Mouse (Mus musculus) bone marrow, adult 2 months (tissue): ENCODE data around the gene Tuft1.

Experiments
- CTCF ChIP-seq: fragments of 200-500 bp; IDR thresholded peaks from 2 replicates; pipeline ENCODE4 v1.5.1; 2011; ENCODE audit warnings: low read length, control low read depth; ENCODE audit not compliant: control insufficient read depth, insufficient read depth
- POLR2A ChIP-seq: fragments of 200-500 bp; IDR thresholded peaks from 2 replicates; pipeline ENCODE4 v1.6.1; 2011; ENCODE audit warnings: low read depth, mild to moderate bottlenecking, control low read depth, low read length, borderline replicate concordance; ENCODE audit not compliant: control insufficient read depth

DNA sequence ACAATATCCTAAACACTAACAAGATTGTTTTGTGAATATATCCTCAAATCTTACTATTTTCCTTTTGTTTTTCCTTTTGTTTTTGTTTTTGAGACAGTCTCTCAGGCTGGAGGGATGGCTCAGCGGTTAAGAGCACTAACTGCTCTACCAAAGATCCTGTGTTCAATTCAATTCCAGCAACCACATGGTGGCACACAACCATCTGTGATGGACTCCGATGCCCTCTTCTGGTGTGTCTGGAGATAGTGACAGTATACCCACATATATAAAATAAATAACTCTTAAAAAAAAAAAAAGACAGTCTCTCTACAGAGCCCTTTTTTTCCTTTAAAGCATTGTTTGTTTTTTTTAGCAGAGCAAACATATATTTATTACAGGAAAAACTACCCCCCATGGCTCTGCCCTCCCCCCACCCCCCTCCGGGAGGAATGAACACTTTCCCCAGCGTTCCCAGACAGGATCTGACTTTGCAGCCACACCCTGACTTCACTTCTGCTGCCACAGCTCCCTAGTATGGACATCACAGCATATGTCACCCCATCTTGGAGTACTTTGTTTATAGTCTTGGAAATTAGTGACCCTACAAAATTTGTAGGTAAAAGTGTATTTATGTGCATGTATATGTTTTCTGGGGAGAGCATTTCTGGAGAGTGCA lies 94.2 kb downstream of the Tuft1 start:
- TF ChIP-seq CTCF (no peak), POLR2A (no peak)
